Mouse (Mus musculus) heart, postnatal 0 days (tissue): ENCODE measurements around the gene Csrnp3. TPM values are rescaled to one million over a fixed set of nuclear protein-coding genes. Genes with fewer than 3 reads are reported as not detected.

Source experiments
- ATAC-seq: fragments of 200-750 bp; cut with Nextera tagmentation; 2 replicates; pipeline ENCODE4 v1.8.0; 2017; ENCODE audit warnings: low read depth, moderate number of reproducible peaks, moderate library complexity; ENCODE audit not compliant: insufficient read depth
- DNase-seq: peaks from one replicate; pipeline ENCODE4 v3.0.0-alpha.2; 2016; ENCODE audit warnings: low spot score
- H3K27ac ChIP-seq: fragments of 300-500 bp; sonication (generic); 2 replicates; pipeline ENCODE4 v1.5.1; 2014; ENCODE audit warnings: low read depth, mild to moderate bottlenecking
- H3K27me3 ChIP-seq: fragments of 300-500 bp; sonication (generic); 2 replicates; pipeline ENCODE4 v1.6.1; 2014; ENCODE audit warnings: low read length, mixed read lengths; ENCODE audit not compliant: control insufficient read depth, insufficient read depth
- H3K36me3 ChIP-seq: fragments of 300-500 bp; sonication (generic); replicated peaks from 2 replicates; pipeline ENCODE4 v1.6.1; 2014; ENCODE audit warnings: low read length, mixed read lengths; ENCODE audit not compliant: control insufficient read depth, insufficient read depth
- H3K4me1 ChIP-seq: fragments of 300-500 bp; sonication (generic); 2 replicates; pipeline ENCODE4 v1.6.1; 2014; ENCODE audit warnings: antibody characterized with exemption; ENCODE audit not compliant: control insufficient read depth, insufficient read depth
- H3K4me2 ChIP-seq: fragments of 300-500 bp; sonication (generic); 2 replicates; pipeline ENCODE4 v1.6.1; 2014; ENCODE audit warnings: low read depth, mild to moderate bottlenecking, low read length, moderate library complexity
- H3K4me3 ChIP-seq: fragments of 300-500 bp; sonication (generic); 2 replicates; pipeline ENCODE4 v1.5.1; 2014; ENCODE audit warnings: low read depth, low read length
- H3K9ac ChIP-seq: fragments of 300-500 bp; sonication (generic); replicated peaks from 2 replicates; pipeline ENCODE4 v1.6.1; 2014; ENCODE audit warnings: low read depth, low read length, mixed read lengths
- H3K9me3 ChIP-seq: fragments of 300-500 bp; sonication (generic); replicated peaks from 2 replicates; pipeline ENCODE4 v1.6.1; 2016; ENCODE audit warnings: low read length; ENCODE audit not compliant: control insufficient read depth
- CTCF ChIP-seq: IDR thresholded peaks from 2 replicates; pipeline ENCODE4 v1.5.1; 2016; ENCODE audit warnings: antibody characterized with exemption, control low read depth, low read depth
- EP300 ChIP-seq: IDR thresholded peaks from 2 replicates; pipeline ENCODE4 v1.6.1; 2016; ENCODE audit warnings: antibody characterized with exemption, low read depth
- WGBS: fragments of 180-500 bp; shearing (Covaris S2); extraction: QIAGEN DNeasy Blood & Tissue Kit; methylation state at CpG from one replicate; pipeline ENCODE4 v1.1.7; 2014; 5-methylcytosine and 5-hydroxymethylcytosine counted together
- polyA plus RNA-seq: library from polyadenylated mRNA; unstranded; fragments of >200 nt; fragmentation: Nextera tagmentation; extraction: Ambion mirVana; gene quantifications from 2 replicates; pipeline ENCODE4 v1.2.1, GENCODE M21; 2015
- total RNA-seq: library from RNA; depleted of rRNA; stranded (reverse); fragments of >200 nt; gene quantifications from 2 replicates; pipeline ENCODE4 v1.2.3, GENCODE M21; 2014; ENCODE audit warnings: low replicate concordance

Csrnp3 gene
- total and polyA plus RNA-seq, 2 experiments from 2014 or later = under 0.01 to 0.18 TPM

DNA sequence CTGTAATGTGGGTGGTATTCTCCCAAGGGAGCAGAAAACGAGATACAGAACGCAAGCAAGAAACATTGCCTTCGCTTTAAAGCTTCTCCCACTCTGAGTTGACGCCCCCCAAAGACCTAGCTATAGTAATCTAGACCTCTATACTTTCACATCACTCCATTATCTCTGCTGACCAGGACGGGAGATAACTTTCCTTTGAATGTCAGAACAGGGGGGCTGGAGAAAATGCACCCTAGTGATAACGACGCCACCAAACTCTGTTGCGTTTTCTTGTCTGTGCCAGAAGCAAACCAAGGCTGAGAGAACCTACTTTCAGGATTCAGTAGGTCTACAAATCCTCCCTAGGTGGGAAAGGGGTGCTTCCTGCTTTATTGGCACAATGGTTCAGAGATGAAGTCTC lies 47.7 kb downstream of the Csrnp3 start:
- TF ChIP-seq CTCF (no peak), EP300 (no peak)
- DNase-seq = no peak
- Histone ChIP-seq H3K9me3 (no peaks in the 10 kb centered on the region), H3K4me1 (0 out of 2 replicates have a peak, but pooled peaks cover 3% of the 10 kb centered on the region), H3K4me2 (no peak overlapping the region), H3K27ac (no peak overlapping the region), H3K9ac (no peak overlapping the region), H3K36me3 (no peaks in the 10 kb centered on the region), H3K27me3 (no peaks in the 10 kb centered on the region), H3K4me3 (no peak overlapping the region)
- 49% methylated on average over 8 of the region's 8 CpGs for WGBS
- no peak for ATAC-seq

DNA sequence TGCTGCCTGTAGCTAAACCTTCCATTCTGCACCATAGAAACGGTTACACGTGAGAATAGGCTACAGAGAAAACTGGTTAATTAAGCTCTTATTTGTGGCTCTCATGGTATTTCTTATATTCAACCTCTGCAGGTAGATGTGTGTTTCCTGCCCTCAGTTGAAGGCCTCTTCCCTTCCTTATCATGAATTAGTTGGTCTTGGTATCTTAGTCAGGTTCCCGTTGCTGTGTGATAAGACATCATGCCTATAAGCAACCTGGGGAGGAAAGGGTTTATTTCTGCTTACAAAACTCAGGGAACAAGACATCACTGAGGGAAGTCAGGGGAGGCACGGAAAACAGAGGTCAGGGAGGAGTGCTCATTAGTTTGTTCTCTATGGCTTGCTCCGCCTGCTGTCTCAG lies 48.7 kb downstream of the Csrnp3 start:
- no peaks in the 10 kb centered on the region for H3K9me3 ChIP-seq
- 0 out of 2 replicates have a peak, but pooled peaks cover 3% of the 10 kb centered on the region for H3K4me1 ChIP-seq
- no peak overlapping the region for H3K27ac ChIP-seq
- no peak overlapping the region for H3K9ac ChIP-seq
- H3K27me3 ChIP-seq = no peaks in the 10 kb centered on the region
- no peak overlapping the region for H3K4me2 ChIP-seq
- ATAC-seq (no peak), DNase-seq (no peak)
- TF ChIP-seq CTCF (no peak), EP300 (no peak)
- no peaks in the 10 kb centered on the region for H3K36me3 ChIP-seq
- 61% methylated on average over 5 of the region's 5 CpGs for WGBS
- no peak overlapping the region for H3K4me3 ChIP-seq

DNA sequence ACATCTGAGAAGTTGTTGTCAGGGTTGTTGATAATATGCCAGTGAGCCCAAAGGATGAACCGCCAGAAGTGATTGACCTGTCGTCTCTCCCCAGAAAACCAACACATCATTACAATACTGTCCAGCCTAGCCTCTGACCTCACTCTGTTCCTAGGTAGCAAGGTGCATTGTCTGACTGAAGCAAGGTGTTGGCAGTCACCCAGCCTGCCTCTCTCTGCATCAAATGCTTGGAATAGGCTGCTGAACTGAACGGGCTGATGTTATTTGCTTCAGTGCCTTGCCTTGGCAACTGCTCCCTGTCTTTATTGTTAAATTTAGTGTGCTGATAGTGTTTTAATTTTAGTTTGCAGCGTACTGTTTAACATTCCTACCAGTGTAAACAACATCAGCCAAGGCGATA lies 51.0 kb downstream of the Csrnp3 start:
- Histone ChIP-seq H3K36me3 (no peaks in the 10 kb centered on the region), H3K9ac (no peak overlapping the region), H3K4me3 (peak overlapping the region; percentile 28), H3K27me3 (no peaks in the 10 kb centered on the region), H3K4me2 (peak overlapping the region; percentile 52), H3K4me1 (0 out of 2 replicates have a peak, but pooled peaks cover 3% of the 10 kb centered on the region), H3K27ac (no peak overlapping the region), H3K9me3 (no peaks in the 10 kb centered on the region)
- peak; percentile 6 for DNase-seq
- peak; percentile 68 for ATAC-seq
- TF ChIP-seq CTCF (no peak), EP300 (no peak)
- 15% methylated on average over 5 of the region's 5 CpGs for WGBS

DNA sequence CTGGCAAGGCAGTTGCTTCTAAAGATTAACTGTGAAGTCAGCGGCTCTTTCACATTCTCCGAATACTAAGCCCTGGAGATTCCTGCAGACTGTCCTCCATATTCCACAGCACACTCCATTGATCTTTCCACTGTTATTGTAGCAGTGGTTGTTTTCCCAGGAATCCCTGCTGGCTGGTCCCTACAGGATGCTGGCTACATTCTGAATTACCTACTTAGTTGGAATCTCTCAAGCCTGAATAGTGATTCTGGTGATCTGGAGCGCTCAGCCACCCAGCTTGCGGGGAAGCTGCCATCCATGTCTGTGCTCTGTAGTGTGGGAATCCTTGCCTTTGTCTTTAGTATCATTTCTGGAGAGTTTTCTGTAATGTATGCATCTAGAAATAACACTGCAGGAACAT lies 51.5 kb downstream of the Csrnp3 start:
- no peaks in the 10 kb centered on the region for H3K27me3 ChIP-seq
- H3K9me3 ChIP-seq = no peaks in the 10 kb centered on the region
- TF ChIP-seq CTCF (no peak), EP300 (no peak)
- peak overlapping the region; percentile 52 for H3K4me2 ChIP-seq
- 0 out of 2 replicates have a peak, but pooled peaks cover 3% of the 10 kb centered on the region for H3K4me1 ChIP-seq
- DNase-seq = no peak
- H3K9ac ChIP-seq = no peak overlapping the region
- peak overlapping the region; percentile 33; the same call in 1 of the 2 replicates for H3K27ac ChIP-seq
- ATAC-seq = 0 out of 2 replicates have a peak, but pooled peaks have one; percentile 62
- 42% methylated on average over 4 of the region's 4 CpGs for WGBS
- peak overlapping the region; percentile 28 for H3K4me3 ChIP-seq
- no peaks in the 10 kb centered on the region for H3K36me3 ChIP-seq

DNA sequence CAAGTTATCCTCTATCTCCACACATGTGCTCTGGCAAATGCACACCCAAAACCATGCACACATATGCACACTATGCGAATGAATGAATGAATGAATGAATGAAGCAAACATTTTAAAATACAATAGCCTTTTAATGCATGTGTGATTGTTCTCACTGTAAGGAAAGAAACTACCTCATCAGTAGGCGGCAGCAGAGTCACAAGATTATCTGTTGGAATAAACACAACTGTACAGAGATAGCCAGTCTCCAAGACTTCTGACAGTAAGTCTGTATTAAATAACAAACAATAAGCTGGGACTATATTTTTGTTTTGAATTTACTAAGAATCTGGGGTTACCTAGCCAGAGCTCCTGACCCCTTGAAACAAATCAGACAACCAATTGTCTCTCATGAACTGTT lies 53.9 kb downstream of the Csrnp3 start:
- no peaks in the 10 kb centered on the region for H3K36me3 ChIP-seq
- H3K27me3 ChIP-seq = no peaks in the 10 kb centered on the region
- ATAC-seq (no peak), DNase-seq (no peak)
- H3K27ac ChIP-seq = no peak overlapping the region
- no peak for TF ChIP-seq EP300
- peak; percentile 6 for TF ChIP-seq CTCF
- no peak overlapping the region for H3K4me3 ChIP-seq
- H3K4me1 ChIP-seq = 0 out of 2 replicates have a peak, but pooled peaks cover 3% of the 10 kb centered on the region
- H3K4me2 ChIP-seq = no peak overlapping the region
- no peaks in the 10 kb centered on the region for H3K9me3 ChIP-seq
- H3K9ac ChIP-seq = no peak overlapping the region
- 58% methylated on average over 2 of the region's 2 CpGs for WGBS

DNA sequence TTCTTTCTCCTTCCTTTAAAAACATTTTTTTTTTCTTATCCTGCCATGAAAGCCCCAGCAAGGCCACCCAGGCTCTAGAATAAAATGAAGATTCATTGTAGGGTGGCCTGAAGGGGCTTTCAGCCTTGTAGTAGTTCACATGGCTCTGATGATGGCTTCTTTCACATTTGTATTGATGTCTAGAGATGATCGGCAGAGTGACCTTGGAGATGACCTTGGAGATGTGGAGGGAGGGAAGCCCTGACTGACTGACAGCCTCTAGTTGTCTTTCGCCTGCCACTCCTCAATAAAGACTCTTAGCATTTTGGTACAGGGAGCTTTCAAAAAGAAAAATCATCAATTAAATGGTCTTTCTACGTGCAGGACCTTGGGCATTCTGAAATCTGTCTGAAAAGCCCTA lies 63.0 kb downstream of the Csrnp3 start:
- no peak overlapping the region for H3K27ac ChIP-seq
- WGBS = 74% methylated on average over 3 of the region's 3 CpGs
- H3K4me2 ChIP-seq = no peak overlapping the region
- H3K9ac ChIP-seq = no peak overlapping the region
- no peak for ATAC-seq
- DNase-seq = no peak
- TF ChIP-seq EP300 (no peak), CTCF (no peak)
- H3K9me3 ChIP-seq = no peaks in the 10 kb centered on the region
- H3K4me1 ChIP-seq = 0 out of 2 replicates have a peak, but pooled peaks cover 6% of the 10 kb centered on the region
- H3K27me3 ChIP-seq = no peaks in the 10 kb centered on the region
- no peak overlapping the region for H3K4me3 ChIP-seq
- H3K36me3 ChIP-seq = no peaks in the 10 kb centered on the region
